Mouse (Mus musculus) ES-E14 (cell line): ENCODE results near the gene Dnah3. TPM values are rescaled to one million over a fixed set of nuclear protein-coding genes. Genes with fewer than 3 reads are reported as not detected.

ENCODE experiments used
- DNase-seq: peaks from one replicate; pipeline ENCODE4 v3.0.0-alpha.2; 2013; ENCODE audit warnings: low read depth, low spot score
- H3K27ac ChIP-seq: 2 replicates; pipeline ENCODE4 v1.5.1; 2012; ENCODE audit warnings: low read depth, mild to moderate bottlenecking, low read length, moderate library complexity, mixed read lengths; ENCODE audit not compliant: poor library complexity, insufficient read depth, severe bottlenecking
- H3K36me3 ChIP-seq: 2 replicates; pipeline ENCODE4 v1.6.1; 2012; ENCODE audit warnings: mild to moderate bottlenecking, low read length, moderate library complexity, mixed read lengths; ENCODE audit not compliant: control insufficient read depth, poor library complexity, insufficient read depth, severe bottlenecking
- H3K4me1 ChIP-seq, 2 experiments: fragments of 150-350 bp in 1 of 2; sonication (generic) in 1 of 2; 2 replicates each; pipeline ENCODE4 v1.6.1; 2012; ENCODE audit warnings: low read length in 2 of 2, mild to moderate bottlenecking in 1 of 2, mixed read lengths in 1 of 2; ENCODE audit not compliant: control insufficient read depth in 2 of 2, insufficient read depth in 2 of 2, poor library complexity in 1 of 2
- H3K4me3 ChIP-seq, 2 experiments: fragments of 150-350 bp in 1 of 2; sonication (generic) in 1 of 2; 2 replicates each; pipeline ENCODE4 v1.5.1; 2012; ENCODE audit warnings: low read length in 2 of 2, low read depth in 1 of 2, mild to moderate bottlenecking in 1 of 2, mixed read lengths in 1 of 2; ENCODE audit not compliant: insufficient read depth in 1 of 2, poor library complexity in 1 of 2, severe bottlenecking in 1 of 2
- H3K9ac ChIP-seq: 2 replicates; pipeline ENCODE4 v1.6.1; 2012; ENCODE audit warnings: low read depth, mild to moderate bottlenecking, low read length, mixed read lengths; ENCODE audit not compliant: poor library complexity, insufficient read depth, severe bottlenecking
- H3K9me3 ChIP-seq: fragments of 150-350 bp; sonication (generic); 2 replicates; pipeline ENCODE4 v1.6.1; 2012; ENCODE audit warnings: low read depth, mild to moderate bottlenecking, low read length; ENCODE audit not compliant: control insufficient read depth, insufficient read depth
- CHD2 ChIP-seq: IDR thresholded peaks from 2 replicates; pipeline ENCODE4 v1.6.1; 2014; ENCODE audit warnings: mild to moderate bottlenecking, low read depth, low read length, inconsistent platforms
- HCFC1 ChIP-seq: IDR thresholded peaks from 2 replicates; pipeline ENCODE4 v1.6.1; 2012; ENCODE audit warnings: low read length, inconsistent platforms, borderline replicate concordance; ENCODE audit not compliant: insufficient read depth
- MAFK ChIP-seq: IDR thresholded peaks from 2 replicates; pipeline ENCODE4 v1.6.1; 2014; ENCODE audit warnings: mild to moderate bottlenecking, low read depth, low read length, inconsistent platforms; ENCODE audit not compliant: insufficient read depth
- ZC3H11A ChIP-seq: IDR thresholded peaks from 2 replicates; pipeline ENCODE4 v1.6.1; 2012; ENCODE audit warnings: low read depth, mild to moderate bottlenecking, inconsistent platforms, low read length, borderline replicate concordance
- ZNF384 ChIP-seq: IDR thresholded peaks from 2 replicates; pipeline ENCODE4 v1.6.1; 2012; ENCODE audit warnings: low read depth, low read length, inconsistent platforms
- in situ Hi-C, 2 experiments: fragments of 600-800 bp; cut with MboI; formaldehyde crosslinking; loops; one replicate each; pipeline ENCODE4 v1.15.1; 2025; ENCODE audit warnings: low sequenced_read_pairs in 2 of 2, inconsistent platforms in 1 of 2; ENCODE audit not compliant: unreplicated experiment in 2 of 2
- total RNA-seq: library from RNA; depleted of rRNA; stranded (reverse); fragments of 300-350 nt; gene quantifications from 2 replicates; pipeline ENCODE4 v1.2.3, GENCODE M21; 2012

Gene Dnah3
- total RNA-seq, 1 experiment, result not detected

DNA sequence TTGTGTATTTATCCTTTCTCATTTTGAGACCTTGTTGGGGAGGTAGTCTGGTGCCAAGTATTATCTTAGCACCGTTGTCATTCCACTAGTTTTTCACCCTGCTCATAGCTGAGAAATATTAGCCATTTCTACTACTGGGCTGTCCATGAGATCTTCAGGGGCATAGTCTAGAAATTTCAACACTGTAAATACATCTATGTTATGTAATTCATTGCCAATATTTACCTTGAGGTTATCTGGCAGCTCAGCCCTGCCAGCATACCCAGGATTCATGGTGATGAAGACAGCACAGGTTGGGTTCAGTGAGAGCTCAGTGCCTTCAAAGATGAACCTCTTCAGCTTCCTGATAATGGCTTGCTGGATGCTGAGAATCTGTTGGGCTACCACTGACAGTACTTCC is 66.4 kb downstream of the Dnah3 start:
- DNase-seq, result no peak
- TF ChIP-seq MAFK (no peak), ZNF384 (no peak), CHD2 (no peak), HCFC1 (no peak)

DNA sequence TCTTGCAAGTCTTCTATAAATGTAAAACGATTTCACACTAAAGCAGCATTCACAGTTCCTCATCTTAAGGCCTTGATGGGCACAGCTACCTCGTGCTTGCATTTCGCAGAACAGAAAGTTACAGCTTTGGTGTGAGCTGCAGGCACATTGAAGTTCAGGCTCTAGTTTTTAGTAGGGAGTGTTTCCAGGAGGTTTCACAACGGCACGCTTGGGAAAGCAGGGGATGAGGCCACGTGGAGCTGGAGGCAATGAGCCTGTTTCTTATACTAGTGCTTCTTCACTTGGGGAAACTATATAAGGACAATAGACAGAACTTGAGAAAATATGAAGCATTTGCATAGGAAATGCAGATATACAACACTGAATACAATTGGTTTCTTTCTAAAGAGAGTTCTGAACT is 98.0 kb downstream of the Dnah3 start:
- no peaks in the 10 kb centered on the region for H3K4me1 ChIP-seq
- no peak for DNase-seq
- H3K9me3 ChIP-seq, result no peaks in the 10 kb centered on the region
- H3K4me3 ChIP-seq, result no peak overlapping the region
- H3K9ac ChIP-seq, result no peak overlapping the region
- in situ Hi-C loops, result no loop called here
- H3K36me3 ChIP-seq, result no peaks in the 10 kb centered on the region
- TF ChIP-seq MAFK (no peak), HCFC1 (no peak), CHD2 (no peak), ZNF384 (no peak), ZC3H11A (no peak)
- H3K27ac ChIP-seq, result no peak overlapping the region

More for the DNA sequence above, 66.4 kb downstream of the Dnah3 start:
- no peaks in the 10 kb centered on the region for H3K4me1 ChIP-seq
- no peak overlapping the region for H3K4me3 ChIP-seq
- no peak overlapping the region for H3K9ac ChIP-seq
- H3K27ac ChIP-seq, result no peak overlapping the region
- no peaks in the 10 kb centered on the region for H3K9me3 ChIP-seq
- H3K36me3 ChIP-seq, result no peaks in the 10 kb centered on the region
- in situ Hi-C loops, result no loop called here

DNA sequence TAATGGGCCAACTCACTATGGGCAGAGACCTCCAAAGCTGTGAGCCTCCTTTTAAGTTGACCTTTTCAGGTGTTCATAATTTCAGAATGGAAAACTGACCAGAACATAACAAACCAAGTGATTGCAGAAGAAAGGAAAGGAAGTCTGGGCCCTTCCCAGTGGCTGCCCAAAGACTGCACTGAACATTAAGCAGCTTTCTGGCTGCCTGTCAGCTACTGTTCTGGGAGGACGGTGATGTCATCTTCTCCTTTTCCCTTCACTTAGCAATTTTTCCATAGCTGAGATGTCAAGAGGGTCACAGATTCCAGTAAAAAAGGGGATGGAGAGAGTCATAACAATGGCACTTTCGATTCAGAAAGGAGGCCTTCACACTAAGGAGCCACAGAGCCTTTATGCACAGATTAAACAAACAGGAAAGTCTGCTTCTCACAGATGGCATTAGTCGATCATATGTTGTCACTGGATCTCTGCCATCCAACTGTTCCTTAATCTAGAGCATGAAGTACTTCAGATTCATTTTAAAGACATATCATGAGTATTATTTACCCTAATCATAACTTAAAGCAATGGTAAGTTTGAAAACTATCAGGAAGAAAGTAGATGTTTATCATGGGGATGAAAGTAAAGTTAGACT is 109.7 kb downstream of the Dnah3 start:
- no peaks in the 10 kb centered on the region for H3K4me1 ChIP-seq
- H3K9me3 ChIP-seq, result no peaks in the 10 kb centered on the region
- H3K9ac ChIP-seq, result no peak overlapping the region
- TF ChIP-seq CHD2, result no peak
- TF ChIP-seq MAFK, result no peak
- H3K4me3 ChIP-seq, result no peak overlapping the region
- H3K27ac ChIP-seq, result no peak overlapping the region
- no peak for DNase-seq
- in situ Hi-C loops, result no loop called here
- H3K36me3 ChIP-seq, result no peaks in the 10 kb centered on the region

DNA sequence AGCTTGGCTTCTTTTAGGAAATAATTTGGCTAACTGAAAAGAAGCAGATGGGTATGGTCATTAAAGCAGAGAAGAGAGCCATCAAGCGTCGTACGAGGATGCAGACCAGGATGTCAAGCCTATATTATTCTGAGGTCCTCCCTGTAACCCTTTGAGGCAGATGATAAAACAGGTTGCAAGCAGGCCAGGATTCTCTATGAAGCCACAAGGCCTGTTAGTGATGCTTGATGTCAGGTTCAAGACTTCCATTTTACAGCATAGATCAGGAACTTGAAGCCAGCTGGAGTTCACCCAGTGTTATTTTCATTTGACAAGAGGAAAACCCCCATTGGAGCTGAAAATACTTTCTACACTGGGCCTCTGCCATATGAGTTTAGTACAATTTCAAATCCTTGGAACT is 114.9 kb downstream of the Dnah3 start:
- TF ChIP-seq MAFK (no peak), ZC3H11A (no peak), HCFC1 (no peak), ZNF384 (no peak), CHD2 (no peak)
- Histone ChIP-seq H3K4me1 (no peaks in the 10 kb centered on the region), H3K9me3 (no peaks in the 10 kb centered on the region), H3K27ac (no peak overlapping the region), H3K36me3 (no peaks in the 10 kb centered on the region), H3K4me3 (no peak overlapping the region), H3K9ac (no peak overlapping the region)
- in situ Hi-C loops, result no loop called here
- DNase-seq, result no peak

DNA sequence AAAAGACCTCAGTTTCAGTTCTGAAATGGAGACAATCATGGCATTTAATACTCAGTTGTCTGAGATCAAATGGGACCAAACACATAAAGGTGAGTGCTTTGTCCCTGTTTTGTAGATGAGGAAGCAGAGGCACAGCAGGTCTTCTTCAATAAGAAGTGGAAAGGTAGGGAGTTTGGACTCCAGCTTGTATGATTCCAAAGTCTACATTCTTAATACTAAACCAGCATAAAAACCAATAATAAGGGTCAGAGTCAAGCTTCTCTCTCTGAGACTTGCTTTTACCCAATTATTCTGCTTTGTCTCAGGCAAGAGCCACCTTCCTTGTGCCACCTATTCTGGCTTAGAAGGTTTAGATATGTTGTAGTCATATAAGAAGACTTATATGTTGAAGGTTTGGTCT is 116.5 kb downstream of the Dnah3 start:
- TF ChIP-seq ZNF384, result no peak
- no peak for TF ChIP-seq MAFK
- TF ChIP-seq CHD2, result no peak
- no peak for TF ChIP-seq HCFC1
- no peak for TF ChIP-seq ZC3H11A
- Histone ChIP-seq H3K4me3 (no peak overlapping the region), H3K9me3 (no peaks in the 10 kb centered on the region), H3K4me1 (no peaks in the 10 kb centered on the region), H3K9ac (no peak overlapping the region), H3K36me3 (no peaks in the 10 kb centered on the region; the same call in 1 of the 2 replicates), H3K27ac (no peak overlapping the region)
- no peak for DNase-seq
- in situ Hi-C loops, result no loop called here
